Mouse (Mus musculus): Measurements from ENCODE around the gene Gm21477. TPM values are rescaled to one million over a fixed set of nuclear protein-coding genes. Genes with fewer than 3 reads are reported as not detected.

The Gm21477 gene
- polyA plus RNA-seq (2012; fragmentation: generic; extraction: Trizol), result not detected

GRCm38 (mm10) chrY:87116521-87116920 is at the start of gene Gm21477:
Gene Gm21477, plus strand, starts transcription at chrY:87116821.

Measured in C3H10T1/2 (cell line).